Mouse (Mus musculus): Measurements from ENCODE around the gene Fgf12.

- TF ChIP-seq POLR2A (IDR thresholded peaks at IDR 0.05; ENCODE audit: low read depth, low read length) (no peak), CTCF (IDR thresholded peaks at IDR 0.05; ENCODE audit: borderline replicate concordance, insufficient read depth, low read length) (no peak)
Measured at GRCm38 (mm10) chr16:28251930-28252329, 500.9 kb downstream of the Fgf12 start.
